Mouse (Mus musculus): ENCODE data around the gene Ms4a4a. TPM values are rescaled to one million over a fixed set of nuclear protein-coding genes. Genes with fewer than 3 reads are reported as not detected.
A peak's percentile ranks its signal among the peaks of the same experiment; 100 is the strongest.

The Ms4a4a gene
- polyA plus RNA-seq (2016; fragmentation: Nextera tagmentation; extraction: Ambion mirVana), result 0.17 and 0.33 TPM in 2 replicates

DNA sequence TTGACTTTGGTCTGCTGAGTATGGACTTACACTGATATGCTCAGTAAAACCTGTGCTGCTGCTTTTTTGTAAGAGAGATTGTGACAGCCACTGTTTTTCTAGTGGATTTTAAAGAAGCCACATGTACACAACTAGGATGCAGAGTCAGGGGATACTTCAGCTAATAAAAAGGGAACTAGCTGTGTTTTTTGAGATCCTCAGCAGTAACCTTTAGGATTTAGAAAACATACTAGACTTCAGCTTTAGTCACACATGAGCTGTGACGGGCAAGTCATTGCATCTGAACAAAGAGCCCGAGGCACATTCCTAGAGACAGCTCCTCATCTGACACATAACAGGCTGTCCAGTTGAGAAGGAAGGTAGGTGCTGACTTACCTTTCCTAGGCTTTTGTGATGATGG, at the start of gene Ms4a4a:
Gene Ms4a4a (plus strand): TSS at position 251 of the 400 bp plus-strand sequence.
- Histone ChIP-seq H3K9me3 (no peaks in the 10 kb centered on the region), H3K4me1 (no peaks in the 10 kb centered on the region), H3K27me3 (ENCODE audit: insufficient read depth, poor library complexity, severe bottlenecking) (no peaks in the 10 kb centered on the region), H3K36me3 (no peaks in the 10 kb centered on the region), H3K4me3 (no peak within 1 kb of the TSS), H3K27ac (no peak within 1 kb of the TSS)
- WGBS, result 80% methylated on average over 2 of the region's 2 CpGs
- no peak for DNase-seq (ENCODE audit: low spot score)

DNA sequence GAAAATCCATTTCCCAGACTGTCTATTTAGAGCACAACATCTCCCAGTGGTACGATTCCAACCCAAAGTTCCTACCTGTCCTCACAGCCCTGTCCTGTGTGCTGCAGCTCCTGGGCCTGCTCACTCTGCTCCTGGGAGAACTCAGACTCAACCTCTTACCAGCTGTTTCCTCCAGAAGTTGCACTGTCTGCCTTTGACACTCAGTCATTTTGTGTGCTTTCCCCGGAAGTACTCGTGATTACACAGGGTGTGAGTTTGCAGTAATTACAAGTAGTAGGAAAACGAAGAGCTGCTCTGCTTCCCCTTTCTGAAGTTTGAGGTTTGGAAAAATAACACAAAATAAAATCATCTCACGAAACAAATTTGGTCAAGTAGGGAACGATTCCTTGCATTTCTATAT, 39.4 kb upstream of the Ms4a4a start, which contains the start of gene Ms4a7:
Gene Ms4a7 (minus strand): TSS at position 215 of the 400 bp plus-strand sequence.
- H3K27me3 ChIP-seq (ENCODE audit: insufficient read depth, poor library complexity, severe bottlenecking), result no peaks in the 10 kb centered on the region
- H3K27ac ChIP-seq, result no peak within 1 kb of the TSS
- no peak for DNase-seq (ENCODE audit: low spot score)
- no peaks in the 10 kb centered on the region for H3K9me3 ChIP-seq
- no peaks in the 10 kb centered on the region for H3K4me1 ChIP-seq
- H3K4me3 ChIP-seq, result no peak within 1 kb of the TSS
- no peaks in the 10 kb centered on the region for H3K36me3 ChIP-seq
- 80% methylated on average over 6 of the region's 6 CpGs for WGBS

DNA sequence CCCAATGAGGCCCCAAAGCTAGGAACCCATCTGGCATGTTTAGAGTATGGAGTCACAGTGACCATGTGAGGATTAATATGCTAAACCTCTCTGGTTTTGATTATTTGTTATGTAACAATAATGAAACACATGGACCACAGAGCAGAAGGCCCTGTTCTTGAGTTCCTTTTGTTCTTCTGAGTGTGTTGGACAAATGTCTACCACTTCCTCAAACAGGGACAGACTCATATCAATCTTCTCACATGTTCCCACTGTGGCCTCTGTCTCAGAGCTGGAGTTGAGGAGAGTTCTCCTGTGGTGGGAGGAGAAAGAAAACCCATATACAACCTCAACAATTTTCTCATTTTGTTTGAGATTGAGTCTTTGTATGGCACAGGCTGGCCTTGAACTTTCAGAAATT, 32.2 kb upstream of the Ms4a4a start:
- Histone ChIP-seq H3K9me3 (no peaks in the 10 kb centered on the region), H3K27me3 (ENCODE audit: insufficient read depth, poor library complexity, severe bottlenecking) (no peaks in the 10 kb centered on the region)

DNA sequence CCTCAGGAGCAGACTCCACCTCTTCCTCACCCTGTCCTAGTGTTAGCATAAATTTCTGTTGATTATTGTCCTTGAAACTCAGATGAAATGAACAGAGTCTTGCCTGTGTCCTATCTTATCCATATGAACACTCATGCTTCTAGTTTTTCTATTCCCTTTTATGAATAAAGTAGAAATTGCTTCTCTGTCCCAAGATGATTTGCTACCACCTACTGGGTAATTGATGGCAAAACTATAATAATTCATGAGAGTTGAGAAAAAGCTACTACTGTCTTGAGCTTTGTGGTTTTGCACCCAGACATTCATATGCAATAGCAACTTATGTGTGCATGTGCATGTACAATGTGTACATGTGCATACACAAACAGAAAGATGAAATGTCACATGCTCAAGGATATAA, 31.3 kb upstream of the Ms4a4a start:
- H3K27me3 ChIP-seq (ENCODE audit: insufficient read depth, poor library complexity, severe bottlenecking), result no peaks in the 10 kb centered on the region
- H3K4me1 ChIP-seq, result no peaks in the 10 kb centered on the region
- DNase-seq (ENCODE audit: low spot score), result no peak
- H3K36me3 ChIP-seq, result no peaks in the 10 kb centered on the region
- H3K4me3 ChIP-seq, result no peak overlapping the region
- no peaks in the 10 kb centered on the region for H3K9me3 ChIP-seq
- no peak overlapping the region for H3K27ac ChIP-seq

More for the DNA sequence above, 32.2 kb upstream of the Ms4a4a start:
- Histone ChIP-seq H3K4me1 (no peaks in the 10 kb centered on the region), H3K36me3 (no peaks in the 10 kb centered on the region), H3K27ac (no peak overlapping the region), H3K4me3 (no peak overlapping the region)
- DNase-seq (ENCODE audit: low spot score), result no peak

DNA sequence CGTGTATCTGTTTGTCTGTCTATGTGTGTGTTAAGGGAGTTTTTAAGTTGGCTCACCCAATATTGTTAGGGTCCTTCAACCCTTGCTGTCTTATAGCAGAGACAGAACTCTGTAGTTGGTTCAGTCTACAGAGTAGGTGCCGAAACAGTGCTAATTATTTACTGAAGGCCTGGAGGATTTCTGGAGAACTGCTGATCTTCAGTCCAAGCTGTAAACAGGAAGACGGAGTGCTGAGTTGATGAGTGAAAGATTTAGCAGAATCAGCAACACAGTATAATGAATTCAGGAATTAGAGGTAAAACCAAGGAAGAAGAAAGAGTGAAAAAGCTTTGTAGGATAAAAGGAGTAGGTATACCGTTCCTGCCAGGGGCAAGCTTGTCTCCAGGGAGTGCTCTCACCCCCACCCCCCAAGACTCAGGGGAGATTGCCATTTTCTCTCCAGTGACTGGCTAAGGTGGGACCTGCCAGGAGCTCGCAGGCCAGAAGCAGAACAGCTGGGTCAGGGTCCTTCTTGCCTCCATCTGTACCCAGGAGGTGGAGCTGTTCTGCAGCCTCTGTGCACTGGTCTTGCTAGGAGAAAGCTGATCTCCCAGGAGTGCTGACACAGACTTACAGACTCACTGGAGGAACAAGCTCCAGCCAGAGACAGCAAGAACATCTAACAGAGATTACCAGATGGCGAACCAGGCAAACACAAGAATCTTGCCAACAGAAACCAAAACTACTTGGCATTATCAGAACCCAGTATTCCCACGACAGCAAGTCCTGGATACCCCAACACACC, 25.4 kb upstream of the Ms4a4a start:
- 51% methylated on average over 7 of the region's 7 CpGs for WGBS
- Histone ChIP-seq H3K27ac (no peak overlapping the region), H3K4me1 (no peaks in the 10 kb centered on the region), H3K27me3 (ENCODE audit: insufficient read depth, poor library complexity, severe bottlenecking) (no peaks in the 10 kb centered on the region), H3K4me3 (no peak overlapping the region), H3K36me3 (no peaks in the 10 kb centered on the region), H3K9me3 (no peaks in the 10 kb centered on the region)
- DNase-seq (ENCODE audit: low spot score), result peak; percentile 76

DNA sequence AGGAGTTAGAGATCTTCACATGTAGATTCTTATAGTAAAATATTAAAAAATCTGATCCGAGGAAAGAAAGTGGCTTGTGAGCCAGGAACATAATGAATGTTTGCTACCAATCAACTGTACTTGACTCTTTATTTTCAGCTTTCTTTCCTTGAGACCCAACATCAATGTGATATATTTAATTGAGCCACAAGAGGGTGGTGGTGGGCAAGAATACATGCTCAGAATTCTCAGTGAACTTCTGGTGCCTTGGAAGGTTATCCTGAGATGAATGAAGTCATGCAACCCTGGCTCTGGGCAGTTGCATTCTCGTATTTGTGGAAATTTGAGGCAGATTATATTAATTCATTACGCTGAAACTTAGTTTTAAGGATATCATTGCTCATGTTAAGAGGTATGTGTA, 23.4 kb upstream of the Ms4a4a start:
- H3K4me1 ChIP-seq, result no peaks in the 10 kb centered on the region
- H3K27ac ChIP-seq, result no peak overlapping the region
- 39% methylated on average over 3 of the region's 3 CpGs for WGBS
- H3K4me3 ChIP-seq, result no peak overlapping the region
- no peaks in the 10 kb centered on the region for H3K9me3 ChIP-seq
- DNase-seq (ENCODE audit: low spot score), result no peak
- H3K36me3 ChIP-seq, result no peaks in the 10 kb centered on the region
- H3K27me3 ChIP-seq (ENCODE audit: insufficient read depth, poor library complexity, severe bottlenecking), result no peaks in the 10 kb centered on the region

DNA sequence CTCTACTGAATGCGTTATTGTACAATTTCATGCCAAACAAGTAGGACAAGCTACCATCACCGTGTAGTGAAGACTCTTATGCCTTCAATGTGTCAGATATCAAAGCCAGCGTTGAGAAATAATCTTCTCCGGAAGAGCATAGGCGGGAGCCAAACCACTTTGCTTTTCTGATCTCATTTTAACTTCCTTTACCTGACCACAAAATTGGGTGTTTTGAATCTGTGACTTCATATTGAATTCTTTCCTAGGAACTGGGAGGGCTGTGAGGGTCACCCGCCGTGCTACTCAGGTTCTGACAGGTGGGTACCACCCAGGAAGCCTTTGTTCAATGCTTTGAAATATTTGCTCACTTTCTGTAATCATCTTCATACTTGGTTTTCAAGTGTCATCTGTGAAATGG, 19.6 kb upstream of the Ms4a4a start:
- Histone ChIP-seq H3K27ac (no peak overlapping the region), H3K9me3 (no peaks in the 10 kb centered on the region), H3K36me3 (no peaks in the 10 kb centered on the region), H3K4me1 (no peaks in the 10 kb centered on the region), H3K4me3 (no peak overlapping the region), H3K27me3 (ENCODE audit: insufficient read depth, poor library complexity, severe bottlenecking) (no peaks in the 10 kb centered on the region)
- no peak for DNase-seq (ENCODE audit: low spot score)
- 83% methylated on average over 7 of the region's 7 CpGs for WGBS

DNA sequence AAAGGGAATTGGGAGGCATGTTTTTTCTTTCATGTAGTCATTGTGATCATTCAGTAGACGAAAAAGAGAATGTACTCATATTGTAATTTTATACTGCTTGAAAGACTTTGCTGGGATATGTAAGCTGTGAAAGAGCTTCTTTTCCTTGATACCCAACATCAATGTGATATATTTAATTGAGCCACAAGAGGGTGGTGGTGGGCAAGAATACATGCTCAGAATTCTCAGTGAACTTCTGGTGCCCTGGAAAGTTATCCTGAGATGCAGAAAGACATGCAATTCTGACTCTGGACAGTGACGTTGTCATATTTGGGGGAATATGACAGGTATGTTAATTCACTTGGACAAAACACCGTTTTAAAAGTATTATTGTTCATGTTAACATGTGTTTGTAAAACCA, 15.2 kb upstream of the Ms4a4a start:
- Histone ChIP-seq H3K27ac (no peak overlapping the region), H3K9me3 (no peaks in the 10 kb centered on the region), H3K27me3 (ENCODE audit: insufficient read depth, poor library complexity, severe bottlenecking) (no peaks in the 10 kb centered on the region), H3K36me3 (no peaks in the 10 kb centered on the region), H3K4me3 (no peak overlapping the region), H3K4me1 (no peaks in the 10 kb centered on the region)
- 53% methylated on average over 3 of the region's 3 CpGs for WGBS
- no peak for DNase-seq (ENCODE audit: low spot score)

DNA sequence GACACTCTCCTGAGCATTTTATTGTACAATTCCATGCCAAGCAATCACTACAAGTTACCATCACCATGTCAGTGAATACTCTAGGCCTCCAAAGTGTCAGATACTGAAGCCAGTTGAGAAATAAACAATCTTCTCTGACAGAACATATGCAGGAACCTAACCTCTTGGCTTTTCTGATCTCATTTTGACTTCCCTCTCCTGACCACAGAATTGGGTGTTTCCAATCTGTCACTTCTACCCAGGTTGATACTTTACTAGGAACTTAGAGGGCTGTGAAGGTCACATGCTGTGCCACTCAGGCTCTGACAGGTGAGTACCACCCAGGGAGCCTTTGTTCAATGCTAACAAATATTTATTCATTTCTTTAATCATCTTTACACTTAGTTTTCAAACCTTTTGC, 13.3 kb upstream of the Ms4a4a start:
- no peaks in the 10 kb centered on the region for H3K4me1 ChIP-seq
- no peak for DNase-seq (ENCODE audit: low spot score)
- no peak overlapping the region for H3K27ac ChIP-seq
- no peaks in the 10 kb centered on the region for H3K27me3 ChIP-seq (ENCODE audit: insufficient read depth, poor library complexity, severe bottlenecking)
- H3K9me3 ChIP-seq, result no peaks in the 10 kb centered on the region
- H3K4me3 ChIP-seq, result no peak overlapping the region
- H3K36me3 ChIP-seq, result no peaks in the 10 kb centered on the region

DNA sequence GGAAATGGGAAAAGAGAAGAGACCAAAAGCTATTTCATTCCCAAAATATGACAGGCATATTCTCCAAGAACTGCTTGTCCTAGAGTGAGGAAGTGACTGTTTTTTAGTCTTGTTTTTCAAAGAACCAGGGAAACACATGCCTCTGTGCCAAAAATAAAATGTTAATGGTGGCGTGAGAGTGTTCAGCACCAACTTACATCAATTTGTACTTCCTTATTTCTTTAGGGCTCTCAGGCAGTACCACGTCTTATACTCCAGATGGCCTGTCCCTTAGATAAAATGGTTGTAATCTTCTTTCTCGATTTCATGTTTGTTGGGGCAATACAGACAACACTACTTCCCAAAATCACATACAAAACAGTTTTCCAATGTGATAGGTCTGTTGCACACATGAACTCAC, 7.0 kb upstream of the Ms4a4a start:
- WGBS, result 66% methylated on average over 3 of the region's 3 CpGs
- H3K27me3 ChIP-seq (ENCODE audit: insufficient read depth, poor library complexity, severe bottlenecking), result no peaks in the 10 kb centered on the region
- no peak for DNase-seq (ENCODE audit: low spot score)
- H3K9me3 ChIP-seq, result no peaks in the 10 kb centered on the region
- no peaks in the 10 kb centered on the region for H3K36me3 ChIP-seq
- H3K27ac ChIP-seq, result no peak overlapping the region
- H3K4me1 ChIP-seq, result no peaks in the 10 kb centered on the region
- H3K4me3 ChIP-seq, result no peak overlapping the region

DNA sequence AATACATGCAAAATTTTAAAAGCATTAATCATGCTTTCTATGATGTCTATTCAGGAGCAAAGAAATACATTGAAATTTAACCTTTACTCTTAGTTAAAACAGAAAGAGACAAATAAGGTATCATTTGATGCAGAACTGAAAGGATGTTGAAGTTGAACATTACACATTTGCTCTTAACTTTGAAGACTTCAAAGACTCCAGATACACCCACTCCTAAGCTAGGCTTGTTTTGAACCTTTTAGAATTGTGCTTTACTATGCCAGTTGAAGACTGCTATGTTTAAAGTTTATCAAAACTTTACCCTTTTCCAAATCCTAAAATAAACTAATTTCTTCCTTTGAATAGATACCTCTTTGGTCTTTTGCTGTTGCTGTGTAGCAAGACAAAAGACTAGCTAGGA, 4.1 kb upstream of the Ms4a4a start:
- Histone ChIP-seq H3K36me3 (no peaks in the 10 kb centered on the region), H3K4me1 (no peaks in the 10 kb centered on the region), H3K4me3 (no peak overlapping the region), H3K27me3 (ENCODE audit: insufficient read depth, poor library complexity, severe bottlenecking) (no peaks in the 10 kb centered on the region), H3K27ac (no peak overlapping the region), H3K9me3 (no peaks in the 10 kb centered on the region)
- no peak for DNase-seq (ENCODE audit: low spot score)

DNA sequence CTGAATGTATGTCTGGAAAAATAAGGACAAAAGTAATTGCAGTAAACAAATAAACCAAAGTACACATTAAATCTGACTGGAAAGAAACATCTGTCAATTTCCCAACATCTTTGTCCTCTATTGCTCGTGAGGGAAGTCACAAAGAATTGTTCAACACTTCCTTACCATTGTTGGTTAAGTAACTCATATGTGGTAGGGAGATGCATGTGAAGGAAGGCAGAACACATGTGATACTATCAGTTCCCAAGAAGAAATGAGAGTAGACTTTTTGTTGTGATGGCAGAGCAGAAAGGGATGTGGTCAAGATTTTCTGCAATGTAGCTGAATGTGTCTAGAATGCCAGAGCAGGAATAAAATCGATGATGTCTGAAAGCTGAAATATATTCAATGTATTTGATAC, 1.1 kb downstream of the Ms4a4a start:
- no peaks in the 10 kb centered on the region for H3K9me3 ChIP-seq
- 77% methylated on average over 2 of the region's 2 CpGs for WGBS
- no peak overlapping the region for H3K4me3 ChIP-seq
- H3K27ac ChIP-seq, result no peak overlapping the region
- no peaks in the 10 kb centered on the region for H3K4me1 ChIP-seq
- no peak for DNase-seq (ENCODE audit: low spot score)
- H3K27me3 ChIP-seq (ENCODE audit: insufficient read depth, poor library complexity, severe bottlenecking), result no peaks in the 10 kb centered on the region
- H3K36me3 ChIP-seq, result no peaks in the 10 kb centered on the region

DNA sequence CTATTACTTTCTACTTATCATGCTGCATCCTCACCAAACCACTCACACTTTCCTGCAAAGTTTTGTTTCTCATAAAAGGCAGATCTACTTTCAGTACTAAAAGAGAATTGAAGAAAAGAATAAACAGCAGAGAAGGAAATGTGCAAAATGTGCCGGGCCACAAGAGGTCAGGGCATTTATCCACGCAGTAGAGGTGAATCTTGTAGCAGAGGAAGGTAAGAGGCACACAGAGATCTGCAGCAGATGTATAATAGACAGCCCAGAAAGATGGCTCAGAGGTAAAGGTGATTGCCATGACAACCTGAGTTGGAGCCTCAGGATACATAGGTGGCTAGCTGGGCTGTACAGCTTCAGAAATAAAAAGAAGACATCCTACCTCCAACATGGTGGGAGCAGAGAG, 11.8 kb downstream of the Ms4a4a start:
- no peak overlapping the region for H3K4me3 ChIP-seq
- H3K9me3 ChIP-seq, result no peaks in the 10 kb centered on the region
- H3K4me1 ChIP-seq, result no peaks in the 10 kb centered on the region
- no peak overlapping the region for H3K27ac ChIP-seq
- no peak for DNase-seq (ENCODE audit: low spot score)
- 75% methylated on average over 2 of the region's 2 CpGs for WGBS
- H3K36me3 ChIP-seq, result no peaks in the 10 kb centered on the region
- no peaks in the 10 kb centered on the region for H3K27me3 ChIP-seq (ENCODE audit: insufficient read depth, poor library complexity, severe bottlenecking)

DNA sequence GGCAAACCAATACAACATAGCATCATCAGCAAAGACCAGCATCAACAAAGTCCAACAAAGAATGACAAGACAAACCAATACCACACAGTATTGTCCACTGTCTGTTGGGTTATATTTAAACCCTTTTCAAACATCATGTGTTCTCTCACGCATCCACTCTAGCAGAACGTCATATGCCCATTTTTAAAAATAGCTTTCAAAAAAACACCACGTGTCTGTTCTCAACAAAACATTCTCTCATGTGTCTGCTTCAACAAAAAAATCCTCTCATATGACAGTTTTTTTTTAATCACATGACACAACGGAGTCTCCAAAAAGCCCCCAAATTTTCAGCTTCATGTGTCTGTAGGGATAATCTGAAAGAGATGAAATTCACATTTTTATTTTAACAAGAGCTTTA, 12.4 kb downstream of the Ms4a4a start:
- Histone ChIP-seq H3K36me3 (no peaks in the 10 kb centered on the region), H3K27ac (no peak overlapping the region), H3K4me1 (no peaks in the 10 kb centered on the region), H3K27me3 (ENCODE audit: insufficient read depth, poor library complexity, severe bottlenecking) (no peaks in the 10 kb centered on the region), H3K9me3 (no peaks in the 10 kb centered on the region), H3K4me3 (no peak overlapping the region)
- 80% methylated on average over 4 of the region's 4 CpGs for WGBS
- no peak for DNase-seq (ENCODE audit: low spot score)

All from heart, embryonic 10.5 days (tissue).